Mouse (Mus musculus): ENCODE data around the gene Armc2. TPM values are rescaled to one million over a fixed set of nuclear protein-coding genes. Genes with fewer than 3 reads are reported as not detected.

Armc2 gene
- total RNA-seq, 2 experiments from 2014 or later, result 1.2 to 1.6 TPM

GRCm38 (mm10) chr10:41866069-41866837 lies 152.0 kb downstream of the Armc2 start:
- DNase-seq, result peak; percentile 59

Other genes with a start within 250 kb of the Armc2 start
- gene Cep57l1, start 208.6 kb downstream of the Armc2 start, total RNA-seq (2021), result 10 to 100 TPM in 1 of 2 experiments, 1 to 10 TPM in 1; 8.7 to 10.1 TPM
- gene Sesn1, start 208.5 kb downstream of the Armc2 start, total RNA-seq (2021), result 10 to 100 TPM; 29.3 to 31.2 TPM